Mouse (Mus musculus) heart, postnatal 36 days (tissue): ENCODE measurements around the gene Fras1. TPM values are rescaled to one million over a fixed set of nuclear protein-coding genes. Genes with fewer than 3 reads are reported as not detected.

Experiments used
- DNase-seq, 2 experiments: peaks; one replicate each; pipeline ENCODE4 v3.0.0; 2021 to 2022
- intact Hi-C: fragments of 180-260 bp; cut with DNase I; formaldehyde crosslinking; loops from one replicate; pipeline ENCODE4 v1.15.1; 2025
- total RNA-seq, 2 experiments: library from RNA; stranded (reverse); gene quantifications; 2 replicates each; pipeline ENCODE4 v1.2.3; 2021

Gene Fras1
- total RNA-seq, 2 experiments from 2014 or later = 1.3 to 1.5 TPM

GRCm38 (mm10) chr5:96810620-96811019, 436.9 kb downstream of the Fras1 start:
- intact Hi-C loops = no loop called here
- no peak for DNase-seq

GRCm38 (mm10) chr5:96824769-96825327, 451.1 kb downstream of the Fras1 start:
- intact Hi-C loops = no loop called here

GRCm38 (mm10) chr5:96827176-96827575, 453.4 kb downstream of the Fras1 start:
- intact Hi-C loops = no loop called here
- no peak for DNase-seq

More at GRCm38 (mm10) chr5:96824769-96825327, 451.1 kb downstream of the Fras1 start:
- no peak for DNase-seq

Other genes starting within 250 kb of the Fras1 start
- gene Cnot6l, start 209.8 kb upstream of the Fras1 start, total RNA-seq = 10 to 100 TPM; 76.6 to 78.7 TPM
- gene Mrpl1, start 164.5 kb upstream of the Fras1 start, total RNA-seq = 10 to 100 TPM; 28.8 to 32.6 TPM